19 mouse cellular contexts compared by ENCODE assay signal in genomic region chr1:159879866-159880265, GRCm38 (mm10).
DNase-seq lines count a peak whose midpoint lies in the region; ATAC-seq and TF ChIP-seq lines count a peak whose summit lies in the region.
"Had no signal": no experiment of that assay in that cellular context is flagged by ENCODE, and none has a peak within 500 bp of the region (broad histone marks: within the 10 kb centered on the region; RNA-seq: fewer than 3 reads in every experiment).

No protein-coding gene starts in this region.

- H3K27me3 ChIP-seq in hindbrain, embryonic 13.5 days = no peaks in the 10 kb centered on the region
- H3K27me3 ChIP-seq: forebrain, embryonic 13.5 days; heart, embryonic 15.5 days had no signal

- TF ChIP-seq CTCF in layer of hippocampus, adult 2 months (conservative IDR thresholded peaks at IDR 0.05) = no peak

- H3K4me3 ChIP-seq in layer of hippocampus, adult 2 months = no peak overlapping the region
- no peak overlapping the region for H3K4me3 ChIP-seq in hindbrain, embryonic 13.5 days
- H3K4me3 ChIP-seq: embryonic facial prominence, embryonic 10.5 days; forebrain, embryonic 13.5 days; heart, adult 2 months; heart, embryonic 15.5 days had no signal

- H3K27ac ChIP-seq in layer of hippocampus, adult 2 months = no peak overlapping the region
- H3K27ac ChIP-seq in hindbrain, embryonic 13.5 days = no peak overlapping the region
- H3K27ac ChIP-seq: embryonic facial prominence, embryonic 10.5 days; forebrain, embryonic 13.5 days; heart, adult 2 months; heart, embryonic 15.5 days had no signal

- no peak for ATAC-seq in hindbrain, embryonic 13.5 days (ENCODE audit: low FRiP score)
- ATAC-seq: forebrain, embryonic 13.5 days; forebrain, postnatal 0 days; hindbrain, embryonic 16.5 days; inflammation-experienced regulatory T-cells, adult 6 months; intestine, postnatal 0 days had no signal

- no peaks in the 10 kb centered on the region for H3K9me3 ChIP-seq in hindbrain, embryonic 13.5 days
- H3K9me3 ChIP-seq: embryonic facial prominence, embryonic 10.5 days; forebrain, embryonic 13.5 days; heart, embryonic 15.5 days had no signal

- no peaks in the 10 kb centered on the region for H3K36me3 ChIP-seq in hindbrain, embryonic 13.5 days
- H3K36me3 ChIP-seq: embryonic facial prominence, embryonic 10.5 days; heart, embryonic 15.5 days had no signal

- DNase-seq in heart, adult 11 months = peak; percentile 94
- no peak for DNase-seq in heart, postnatal 4 days
- peak; percentile 34 to 42 for DNase-seq in layer of hippocampus, adult 18-20 months (ENCODE audit: low spot score in 2 of 2)
- no peak for DNase-seq in layer of hippocampus, adult 2 months (ENCODE audit: low spot score in 2 of 2)
- DNase-seq in right cerebral cortex, adult 2 months (ENCODE audit: low spot score in 2 of 2) = peak; percentile 22 to 27
- DNase-seq in right cerebral cortex, postnatal 4 days = no peak
- DNase-seq: adrenal gland, postnatal 10 days; cerebellum, adult 11-12 months; cerebellum, adult 9-11 months; forebrain, postnatal 0 days; gastrocnemius, postnatal 36 days had no signal

- no peak overlapping the region for H3K9ac ChIP-seq in hindbrain, embryonic 13.5 days
- H3K9ac ChIP-seq: forebrain, embryonic 13.5 days; forebrain, postnatal 0 days; heart, embryonic 15.5 days had no signal

- WGBS in hindbrain, embryonic 13.5 days = 89% methylated on average over 4 of the region's 4 CpGs

- H3K4me1 ChIP-seq in hindbrain, embryonic 13.5 days (replicated peaks) = no peaks in the 10 kb centered on the region
- H3K4me1 ChIP-seq: embryonic facial prominence, embryonic 10.5 days; forebrain, embryonic 13.5 days; heart, embryonic 15.5 days had no signal

- no peak overlapping the region for H3K4me2 ChIP-seq in hindbrain, embryonic 13.5 days
- H3K4me2 ChIP-seq: forebrain, embryonic 13.5 days; heart, embryonic 15.5 days had no signal

Comparison
In these comparisons a context has a peak if more than half of its experiments do, and no peak if none do; other contexts are left out.
1. DNase-seq: peak in heart, adult 11 months (single experiment), layer of hippocampus, adult 18-20 months (2 of 2) and right cerebral cortex, adult 2 months (2 of 2); none in heart, postnatal 4 days (single experiment), layer of hippocampus, adult 2 months (0 of 2) and right cerebral cortex, postnatal 4 days (single experiment).